Mouse (Mus musculus) stomach, embryonic 14.5 days (tissue): ENCODE data around the gene Tbc1d1. TPM values are rescaled to one million over a fixed set of nuclear protein-coding genes. Genes with fewer than 3 reads are reported as not detected.

Experiments used
- ATAC-seq: fragments of 200-750 bp; cut with Nextera tagmentation; 2 replicates; pipeline ENCODE4 v1.8.0; 2017; ENCODE audit warnings: low read depth, moderate TSS enrichment; ENCODE audit not compliant: insufficient number of reproducible peaks, insufficient read depth, low FRiP score
- H3K27ac ChIP-seq: fragments of 300-500 bp; sonication (generic); 2 replicates; pipeline ENCODE4 v1.5.1; 2014; ENCODE audit warnings: mild to moderate bottlenecking, low read length, moderate library complexity, mixed read lengths
- H3K27me3 ChIP-seq: fragments of 300-500 bp; sonication (generic); 2 replicates; pipeline ENCODE4 v1.6.1; 2014; ENCODE audit warnings: low read length, control low read depth, mixed read lengths; ENCODE audit not compliant: control insufficient read depth, insufficient read depth
- H3K36me3 ChIP-seq: fragments of 300-500 bp; sonication (generic); 2 replicates; pipeline ENCODE4 v1.6.1; 2014; ENCODE audit warnings: mild to moderate bottlenecking, control low read depth, low read length, moderate library complexity, mixed read lengths; ENCODE audit not compliant: control insufficient read depth, insufficient read depth
- H3K4me1 ChIP-seq: fragments of 300-500 bp; sonication (generic); 2 replicates; pipeline ENCODE4 v1.6.1; 2014; ENCODE audit warnings: low read length, control low read depth, mixed read lengths; ENCODE audit not compliant: control insufficient read depth, insufficient read depth
- H3K4me2 ChIP-seq: fragments of 300-500 bp; sonication (generic); replicated peaks from 2 replicates; pipeline ENCODE4 v1.6.1; 2014; ENCODE audit warnings: low read depth, low read length, control low read depth
- H3K4me3 ChIP-seq: fragments of 300-500 bp; sonication (generic); 2 replicates; pipeline ENCODE4 v1.5.1; 2014; ENCODE audit warnings: low read depth, low read length, control low read depth
- H3K9ac ChIP-seq: fragments of 300-500 bp; sonication (generic); replicated peaks from 2 replicates; pipeline ENCODE4 v1.6.1; 2014; ENCODE audit warnings: low read depth, mild to moderate bottlenecking, control low read depth, low read length, moderate library complexity, mixed read lengths
- H3K9me3 ChIP-seq: fragments of 300-500 bp; sonication (generic); 2 replicates; pipeline ENCODE4 v1.6.1; 2016; ENCODE audit warnings: low read depth, low read length, control low read depth; ENCODE audit not compliant: control insufficient read depth
- WGBS: fragments of 180-500 bp; shearing (Covaris S2); extraction: QIAGEN DNeasy Blood & Tissue Kit; methylation state at CpG from one replicate; pipeline ENCODE4 v1.1.7; 2014; 5-methylcytosine and 5-hydroxymethylcytosine counted together
- polyA plus RNA-seq: library from polyadenylated mRNA; unstranded; fragments of >200 nt; fragmentation: Nextera tagmentation; extraction: Ambion mirVana; gene quantifications from 2 replicates; pipeline ENCODE4 v1.2.1, GENCODE M21; 2014

Gene Tbc1d1
- polyA plus RNA-seq, 1 experiment from 2014 or later: 37.2 TPM

DNA sequence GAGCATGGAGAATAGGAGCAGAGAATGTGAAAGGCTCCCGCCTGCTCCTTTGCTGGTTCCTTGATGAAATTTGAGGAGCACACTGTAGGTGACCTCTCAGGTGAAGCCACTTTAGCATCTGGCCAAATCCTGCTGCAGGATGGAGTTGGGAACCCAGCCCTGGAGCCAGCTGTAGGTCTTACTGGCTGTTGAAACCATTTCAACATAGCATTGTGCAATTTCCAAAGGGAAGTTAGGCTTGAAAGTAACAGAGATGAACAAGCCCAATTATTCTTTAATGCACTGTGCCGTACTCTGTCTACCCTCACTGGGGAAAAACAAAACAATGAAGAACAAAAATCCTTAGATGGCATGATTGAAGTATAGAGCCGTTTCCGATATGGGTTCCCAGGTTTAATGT lies 22.2 kb upstream of the Tbc1d1 start:
- 85% methylated on average over 4 of the region's 4 CpGs for WGBS
- no peak overlapping the region for H3K9ac ChIP-seq

DNA sequence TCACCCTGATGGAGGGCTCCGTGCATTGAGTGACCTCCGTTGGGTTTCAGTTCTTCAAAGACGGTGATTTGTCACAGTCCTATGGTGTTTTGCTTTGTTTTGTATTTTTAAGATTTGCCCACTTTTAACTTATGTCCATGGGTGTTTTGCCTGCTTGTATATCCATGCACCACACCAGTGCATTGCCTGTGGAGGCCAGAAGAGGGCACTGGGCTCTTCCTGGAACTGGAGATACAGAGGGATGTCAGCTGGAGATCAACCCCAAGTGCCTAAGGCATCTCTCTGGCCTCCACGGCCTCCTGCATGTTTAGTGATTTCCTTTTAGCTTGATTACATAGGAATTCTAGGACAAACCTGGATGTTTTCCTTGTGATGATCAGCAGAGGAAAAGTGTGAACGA lies 19.8 kb upstream of the Tbc1d1 start:
- Histone ChIP-seq H3K9me3 (no peaks in the 10 kb centered on the region), H3K4me1 (no peaks in the 10 kb centered on the region), H3K36me3 (no peaks in the 10 kb centered on the region), H3K27me3 (no peaks in the 10 kb centered on the region), H3K4me3 (no peak overlapping the region), H3K4me2 (no peak overlapping the region), H3K27ac (no peak overlapping the region), H3K9ac (no peak overlapping the region)
- 71% methylated on average over 5 of the region's 5 CpGs for WGBS
- ATAC-seq: no peak

More for the DNA sequence above, 22.2 kb upstream of the Tbc1d1 start:
- no peak overlapping the region for H3K4me3 ChIP-seq
- no peak for ATAC-seq
- no peaks in the 10 kb centered on the region for H3K27me3 ChIP-seq
- no peak overlapping the region for H3K4me2 ChIP-seq
- peaks cover under 1% of the 10 kb centered on the region; the same call in 1 of the 2 replicates for H3K36me3 ChIP-seq
- H3K9me3 ChIP-seq: no peaks in the 10 kb centered on the region
- H3K4me1 ChIP-seq: no peaks in the 10 kb centered on the region
- H3K27ac ChIP-seq: no peak overlapping the region

GRCm38 (mm10) chr5:64140202-64140601 lies 15.9 kb upstream of the Tbc1d1 start:
- WGBS: 75% methylated on average over 3 of the region's 3 CpGs
- no peaks in the 10 kb centered on the region for H3K9me3 ChIP-seq
- no peaks in the 10 kb centered on the region for H3K4me1 ChIP-seq
- no peak overlapping the region for H3K4me2 ChIP-seq
- ATAC-seq: no peak
- H3K36me3 ChIP-seq: no peaks in the 10 kb centered on the region
- H3K27ac ChIP-seq: no peak overlapping the region
- H3K27me3 ChIP-seq: no peaks in the 10 kb centered on the region
- no peak overlapping the region for H3K4me3 ChIP-seq
- H3K9ac ChIP-seq: no peak overlapping the region

DNA sequence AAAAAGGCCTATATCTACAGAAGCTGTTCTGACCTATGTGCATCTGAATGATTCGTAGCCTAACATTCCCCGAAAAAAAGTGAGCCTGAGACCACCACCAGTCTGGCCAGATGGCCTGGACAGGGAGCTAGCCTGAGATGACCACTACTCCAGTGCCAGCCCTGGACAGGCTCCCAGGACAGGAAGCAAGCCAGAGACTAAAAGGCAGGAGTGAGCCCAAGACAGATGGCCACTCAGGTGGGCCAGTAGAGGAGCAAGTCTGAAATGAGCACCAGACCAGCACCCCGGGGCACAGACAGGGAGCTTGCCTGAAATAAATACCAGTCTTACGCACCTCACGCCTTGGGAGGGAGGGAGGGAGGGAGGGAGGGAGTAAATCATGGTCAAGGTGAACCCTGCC lies 11.8 kb upstream of the Tbc1d1 start:
- no peak overlapping the region for H3K4me2 ChIP-seq
- H3K9ac ChIP-seq: no peak overlapping the region
- 76% methylated on average over 5 of the region's 5 CpGs for WGBS
- no peak overlapping the region for H3K4me3 ChIP-seq
- H3K36me3 ChIP-seq: no peaks in the 10 kb centered on the region
- no peaks in the 10 kb centered on the region for H3K4me1 ChIP-seq
- ATAC-seq: no peak
- H3K27ac ChIP-seq: no peak overlapping the region
- no peaks in the 10 kb centered on the region for H3K27me3 ChIP-seq
- no peaks in the 10 kb centered on the region for H3K9me3 ChIP-seq

- H3K9ac ChIP-seq: no peak overlapping the region
- H3K27me3 ChIP-seq: no peaks in the 10 kb centered on the region
- H3K4me1 ChIP-seq: 0 out of 2 replicates have a peak, but pooled peaks cover 2% of the 10 kb centered on the region
- 73% methylated on average over 10 of the region's 10 CpGs for WGBS
- H3K4me3 ChIP-seq: no peak overlapping the region
- no peaks in the 10 kb centered on the region for H3K9me3 ChIP-seq
- H3K36me3 ChIP-seq: no peaks in the 10 kb centered on the region
- H3K27ac ChIP-seq: no peak overlapping the region
- no peak for ATAC-seq
- H3K4me2 ChIP-seq: no peak overlapping the region
These were observed 9.6 kb upstream of the Tbc1d1 start for GRCm38 (mm10) chr5:64146384-64147005.

DNA sequence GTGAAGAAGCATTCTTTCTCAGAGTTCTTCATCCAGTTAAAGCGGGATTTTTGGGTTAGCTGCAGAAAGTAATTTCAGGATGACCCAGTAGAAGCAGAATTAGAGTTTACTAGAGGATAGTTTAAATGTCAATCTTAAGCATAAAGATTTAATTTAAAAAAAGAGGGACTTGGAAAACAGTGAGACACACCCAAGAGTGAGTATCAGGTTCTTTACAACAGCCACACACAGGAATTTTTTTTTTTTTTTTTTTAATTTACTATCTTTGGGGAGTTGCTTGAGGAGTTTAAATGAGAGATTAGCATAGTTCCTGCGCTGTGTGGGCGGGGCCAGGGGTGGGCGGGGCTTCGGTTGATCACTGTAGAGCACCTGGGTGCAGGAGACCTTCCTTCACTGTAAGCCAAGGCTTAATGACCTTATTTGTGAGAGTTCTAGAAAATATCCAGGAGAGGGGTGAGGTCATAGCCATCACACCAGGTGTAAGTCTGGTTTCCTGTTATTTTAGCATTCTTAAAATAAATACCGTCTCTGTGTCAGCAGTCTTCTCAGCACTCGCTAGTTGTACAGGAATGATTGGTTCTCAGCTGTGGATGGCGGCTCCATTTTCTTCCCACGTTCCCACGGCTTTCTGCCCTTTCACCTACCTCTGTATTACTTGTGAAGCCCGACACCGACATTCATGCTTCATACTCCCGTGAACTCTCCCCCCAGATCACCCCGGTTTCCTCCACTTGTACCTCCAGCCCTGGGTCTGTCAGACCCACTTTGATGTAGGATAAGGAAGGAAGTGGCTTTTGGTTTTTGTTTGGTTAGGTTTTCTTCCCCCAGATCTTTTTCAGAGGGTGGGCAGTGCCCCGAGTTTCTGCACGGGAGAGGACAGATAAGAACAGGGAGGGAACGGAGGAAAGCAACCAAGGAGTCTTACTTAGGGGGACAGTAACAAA lies 6.6 kb upstream of the Tbc1d1 start:
- H3K27ac ChIP-seq: no peak overlapping the region
- no peaks in the 10 kb centered on the region for H3K27me3 ChIP-seq
- no peak overlapping the region for H3K9ac ChIP-seq
- peak overlapping the region; percentile 37 for H3K4me2 ChIP-seq
- 19% methylated on average over 17 of the region's 17 CpGs for WGBS
- H3K9me3 ChIP-seq: no peaks in the 10 kb centered on the region
- ATAC-seq: peak; percentile 65
- no peaks in the 10 kb centered on the region for H3K36me3 ChIP-seq
- H3K4me3 ChIP-seq: peak overlapping the region; percentile 5; the same call in 1 of the 2 replicates
- 0 out of 2 replicates have a peak, but pooled peaks cover 2% of the 10 kb centered on the region for H3K4me1 ChIP-seq

- no peak overlapping the region for H3K4me3 ChIP-seq
- no peaks in the 10 kb centered on the region for H3K27me3 ChIP-seq
- H3K9ac ChIP-seq: no peak overlapping the region
- no peak for ATAC-seq
- no peak overlapping the region for H3K4me2 ChIP-seq
- no peaks in the 10 kb centered on the region for H3K36me3 ChIP-seq
- H3K9me3 ChIP-seq: no peaks in the 10 kb centered on the region
- H3K4me1 ChIP-seq: 0 out of 2 replicates have a peak, but pooled peaks cover 6% of the 10 kb centered on the region
- WGBS: 85% methylated on average over 1 of the region's 1 CpGs
- no peak overlapping the region for H3K27ac ChIP-seq
These were observed 2.8 kb upstream of the Tbc1d1 start for GRCm38 (mm10) chr5:64153319-64153718.

GRCm38 (mm10) chr5:64156579-64156978 lies 474 bp downstream of the Tbc1d1 start:
- Histone ChIP-seq H3K4me2 (peak overlapping the region; percentile 28), H3K27me3 (0 out of 2 replicates have a peak, but pooled peaks cover 3% of the 10 kb centered on the region), H3K9ac (0 out of 2 replicates have a peak overlapping the region, but pooled peaks have one; percentile 18), H3K27ac (peak overlapping the region; percentile 89), H3K4me1 (peaks cover 7% of the 10 kb centered on the region; the same call in 1 of the 2 replicates), H3K4me3 (no peak overlapping the region), H3K36me3 (no peaks in the 10 kb centered on the region), H3K9me3 (no peaks in the 10 kb centered on the region)
- ATAC-seq: no peak
- WGBS: 20% methylated on average over 4 of the region's 4 CpGs
